Mouse (Mus musculus) retina, embryonic 14.5 days (tissue): ENCODE measurements around the gene Serpinb1c.
"Not testable (repeated sequence)": the region's sequence is repeated elsewhere in the genome, so short reads cannot be mapped to it uniquely, and the experiment has no call there.

ENCODE experiments used
- DNase-seq: peaks from one replicate; pipeline ENCODE4 v3.0.0-alpha.2; 2015; ENCODE audit warnings: low spot score

Serpinb1c gene

DNA sequence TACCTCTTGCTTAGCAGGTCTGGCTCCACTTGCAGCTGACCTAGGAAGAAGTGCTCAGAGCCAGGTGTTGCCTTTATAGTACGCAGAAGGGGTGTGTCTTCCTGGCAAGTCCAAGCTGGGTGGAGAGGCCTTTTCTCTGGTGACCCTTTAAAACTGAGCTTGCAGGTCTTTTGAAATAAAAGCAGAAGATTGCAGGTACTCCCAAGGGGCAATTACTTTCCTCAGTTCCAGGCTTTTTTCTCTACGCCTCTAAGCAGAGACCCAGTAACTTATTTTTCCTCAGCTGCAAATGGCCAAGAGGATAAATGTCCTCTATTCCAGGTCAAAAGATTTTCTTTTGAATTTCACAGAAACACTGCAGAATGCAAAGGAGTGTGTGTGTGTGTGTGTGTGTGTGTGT is at the start of gene Serpinb1c:
Serpinb1c (minus strand) TSS at position 101 of the 400 bp plus-strand sequence.
- DNase-seq, result no peak

DNA sequence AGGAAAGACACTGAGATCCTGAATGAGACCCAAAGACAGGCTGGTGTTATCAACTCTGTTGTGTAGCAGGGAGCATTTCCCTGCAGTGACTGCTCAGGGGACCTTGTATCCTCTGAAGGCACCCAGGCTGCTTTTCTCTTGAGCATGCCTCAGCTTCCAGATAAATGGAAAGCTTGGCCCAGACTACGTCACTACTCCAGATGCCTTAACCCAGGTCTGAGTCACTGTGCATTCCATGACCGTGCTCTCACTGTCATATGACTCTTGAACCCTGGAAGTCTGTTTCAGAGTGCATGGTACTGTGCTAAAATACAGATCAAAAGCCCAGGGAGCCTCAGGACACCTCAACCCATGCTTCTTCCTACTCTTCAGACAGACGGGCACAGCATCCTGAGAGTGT is 41.2 kb upstream of the Serpinb1c start:
- not testable (repeated sequence) for DNase-seq

DNA sequence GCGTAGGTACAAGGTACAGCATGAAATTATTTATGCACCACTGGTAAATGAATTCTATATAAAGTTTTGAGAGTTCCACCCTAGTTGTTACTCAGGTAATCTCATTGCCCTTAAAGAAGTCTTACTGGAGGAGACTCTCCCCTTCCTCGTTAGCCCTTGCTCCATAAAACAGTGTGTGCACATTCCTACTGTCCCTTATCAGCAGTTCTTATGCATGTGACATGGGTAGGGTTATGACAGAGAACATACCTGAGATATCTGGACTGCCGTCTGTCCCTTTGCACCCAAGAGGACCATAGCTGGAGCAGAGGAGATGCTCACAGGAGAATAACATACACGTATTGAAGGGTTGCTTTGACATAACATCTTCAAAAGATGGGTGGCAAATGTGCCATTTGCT is 40.3 kb upstream of the Serpinb1c start:
- DNase-seq, result not testable (repeated sequence)

DNA sequence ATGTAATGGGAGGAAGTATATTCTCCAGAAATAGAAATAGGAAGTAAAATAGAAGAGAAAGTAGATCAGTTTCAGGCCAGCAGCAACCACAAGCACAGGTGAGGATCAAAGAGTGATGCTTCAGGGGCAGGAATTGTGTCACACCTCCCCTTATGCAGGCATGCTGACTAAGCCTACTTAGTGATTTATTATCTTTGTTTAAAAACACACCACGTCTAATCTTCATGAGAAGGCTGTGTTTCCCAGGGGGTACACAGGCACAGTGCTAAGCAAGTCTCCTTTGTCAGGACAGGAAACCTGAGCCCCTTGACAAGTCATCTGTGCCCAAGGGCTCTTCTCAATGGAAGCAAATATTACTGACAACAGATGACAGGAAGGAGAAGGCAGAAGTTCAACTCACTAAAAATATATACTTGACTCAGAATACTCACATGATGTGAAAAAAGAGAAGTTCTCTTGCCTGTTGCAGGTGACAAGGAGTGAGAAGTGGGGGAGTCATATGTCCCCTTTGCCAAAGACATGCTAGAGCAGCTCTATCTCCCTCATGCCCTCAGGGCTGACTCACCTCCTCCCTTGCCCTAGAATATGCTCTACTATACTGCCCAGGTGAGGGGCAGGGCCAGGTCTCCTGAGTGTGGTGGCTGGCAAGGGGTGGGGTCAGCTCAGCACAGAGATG is 36.8 kb upstream of the Serpinb1c start:
- no peak for DNase-seq

DNA sequence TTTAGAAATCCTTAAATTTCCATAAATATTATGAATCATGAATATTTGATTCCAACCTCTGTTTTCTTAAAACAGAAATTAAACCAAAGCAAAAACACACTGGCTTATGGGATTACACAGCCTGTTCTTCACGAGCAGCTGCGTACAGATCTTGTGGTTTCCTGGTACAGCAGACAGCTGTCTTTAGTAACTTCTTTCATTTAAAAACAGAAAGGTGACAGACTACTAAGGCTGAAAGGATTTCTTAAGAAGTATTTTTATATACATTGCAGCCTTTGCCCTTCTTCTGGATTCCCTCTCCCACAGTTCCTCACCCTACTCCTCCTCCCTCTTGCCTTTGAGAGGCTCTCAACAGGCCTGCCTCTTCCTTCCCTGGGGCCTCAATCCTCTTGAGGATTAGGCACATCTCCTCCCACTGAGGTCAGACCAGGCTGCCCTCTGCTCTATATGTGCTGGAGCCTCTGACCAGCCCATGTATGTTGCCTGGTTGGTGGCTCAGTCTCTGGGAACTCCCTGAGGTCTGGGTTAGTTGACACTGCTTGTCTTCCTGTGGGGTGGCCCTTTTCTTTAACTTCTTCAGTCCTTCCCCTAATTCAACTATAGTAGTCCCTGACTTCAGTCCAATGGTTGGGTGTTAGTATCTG is 31.2 kb upstream of the Serpinb1c start:
- no peak for DNase-seq

DNA sequence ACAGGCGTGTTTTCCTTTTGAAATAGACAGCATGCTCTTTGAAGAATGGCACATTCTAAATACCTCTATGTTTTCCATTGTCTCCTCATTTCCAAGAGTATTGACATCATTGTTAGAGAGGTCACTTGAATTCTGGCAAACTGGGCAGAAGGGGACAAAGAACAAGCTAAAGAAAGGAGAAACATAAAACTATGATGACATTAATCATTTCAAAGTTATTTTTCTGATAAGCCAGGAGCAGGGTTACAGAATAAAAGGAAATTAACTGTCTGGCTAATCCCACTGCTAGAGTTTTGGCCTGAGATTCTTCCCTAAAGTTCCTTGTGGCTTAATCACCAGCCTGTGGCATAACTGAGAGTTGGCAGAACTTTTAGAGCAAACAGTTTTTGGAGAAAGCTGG is 29.2 kb upstream of the Serpinb1c start:
- no peak for DNase-seq

DNA sequence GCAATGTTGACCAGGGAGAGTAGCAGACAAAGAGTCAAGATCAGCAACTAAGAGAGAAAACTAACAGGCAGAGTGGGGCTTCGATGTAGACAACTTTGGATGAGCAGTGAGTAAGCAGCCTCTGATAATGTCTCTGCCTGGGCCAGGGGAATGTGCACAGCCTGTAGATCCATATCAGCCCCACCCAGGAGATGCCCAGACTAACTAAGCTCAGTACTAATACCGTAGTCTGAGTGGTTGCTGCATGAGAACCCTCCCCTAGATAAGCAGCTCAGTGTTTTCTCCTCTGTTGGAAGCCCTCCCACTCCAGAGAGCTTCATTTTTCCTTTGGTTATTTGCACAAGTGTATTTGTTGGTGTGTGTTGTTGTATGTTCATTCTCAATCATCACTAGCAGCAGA is 28.6 kb upstream of the Serpinb1c start:
- DNase-seq, result no peak

DNA sequence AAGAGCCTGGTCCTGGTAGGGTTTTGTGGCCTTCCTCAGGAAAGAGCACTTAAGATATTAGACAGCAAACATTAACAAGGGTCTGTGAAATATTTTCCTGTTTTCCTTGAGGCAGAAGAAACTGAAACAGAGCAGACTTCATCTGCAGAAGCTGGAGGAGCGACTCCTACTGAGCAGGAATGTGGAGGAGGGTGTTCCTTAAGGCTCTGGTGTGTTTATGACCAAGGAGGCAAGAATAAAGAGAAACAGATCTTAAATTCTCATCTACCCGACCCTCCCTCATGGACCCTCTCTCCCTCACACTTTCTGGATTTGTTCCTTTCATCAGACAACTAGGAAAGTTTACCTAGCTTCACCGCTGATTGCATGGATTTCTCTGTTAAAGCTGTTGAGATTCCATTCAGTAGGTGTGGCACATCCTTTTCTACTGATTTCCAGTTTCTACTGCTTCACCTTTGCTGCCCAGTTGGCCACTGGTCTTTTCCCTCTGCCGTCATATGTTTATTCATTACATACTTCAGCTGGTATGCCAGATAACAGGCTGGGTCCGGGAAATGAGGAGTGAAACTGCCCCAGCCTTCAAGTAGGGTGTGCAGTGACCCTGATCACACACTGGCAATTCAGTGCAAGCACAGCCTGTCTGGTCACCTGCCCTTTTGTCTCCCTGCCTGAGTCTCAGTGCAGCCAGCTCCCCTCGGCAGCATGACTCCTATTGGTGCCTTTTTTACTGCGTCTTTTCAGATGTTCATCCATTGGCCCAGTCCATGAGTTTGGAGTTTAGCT is 26.8 kb upstream of the Serpinb1c start:
- peak; percentile 9 for DNase-seq

DNA sequence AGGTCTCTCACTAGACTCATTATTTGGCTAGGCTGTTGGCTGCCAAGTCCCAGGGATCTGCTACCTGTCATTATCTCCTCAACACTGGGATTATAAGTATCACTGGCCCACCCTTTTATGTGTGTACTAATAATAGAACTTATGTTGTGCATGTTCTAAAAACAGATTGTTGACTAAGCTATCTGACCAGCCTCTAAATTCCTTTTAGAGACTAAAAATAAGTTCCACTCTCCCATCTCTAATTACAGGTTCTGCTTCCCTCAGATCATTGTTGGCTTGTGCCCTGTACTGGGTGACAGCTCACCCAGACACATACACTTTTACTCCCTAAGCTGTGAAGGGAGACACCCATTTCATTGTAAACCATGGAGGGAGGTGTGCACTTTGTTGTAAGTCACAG is 24.6 kb upstream of the Serpinb1c start:
- no peak for DNase-seq

DNA sequence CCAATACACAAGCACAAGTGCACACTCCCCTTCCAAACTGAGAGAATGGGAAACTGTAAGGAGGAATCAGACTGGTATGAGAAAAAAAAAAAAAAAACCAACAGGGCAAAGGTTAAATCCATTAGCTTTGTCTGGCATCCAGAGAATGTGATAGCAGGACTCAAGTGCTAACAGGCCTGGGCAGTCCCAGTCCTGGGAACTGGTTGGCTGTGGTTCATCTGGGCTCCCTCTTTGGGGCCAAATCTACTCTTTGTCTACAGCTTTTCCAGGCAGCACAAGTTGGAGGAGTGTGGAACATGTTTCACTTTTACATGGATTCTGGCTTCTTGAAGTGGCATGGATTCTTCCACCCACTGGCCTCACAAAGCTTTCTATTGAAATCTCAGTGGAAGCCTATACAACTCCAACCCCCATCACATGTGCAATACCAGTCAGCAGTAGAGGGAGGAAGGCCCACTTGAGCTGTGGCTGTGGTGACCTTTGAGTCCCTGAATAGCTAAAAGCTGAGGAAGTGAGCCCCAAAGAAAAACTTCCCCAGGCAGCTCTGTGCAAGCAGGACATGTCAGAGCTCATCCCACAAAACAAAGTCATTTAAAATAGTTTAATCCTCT is 14.9 kb upstream of the Serpinb1c start:
- DNase-seq, result no peak

DNA sequence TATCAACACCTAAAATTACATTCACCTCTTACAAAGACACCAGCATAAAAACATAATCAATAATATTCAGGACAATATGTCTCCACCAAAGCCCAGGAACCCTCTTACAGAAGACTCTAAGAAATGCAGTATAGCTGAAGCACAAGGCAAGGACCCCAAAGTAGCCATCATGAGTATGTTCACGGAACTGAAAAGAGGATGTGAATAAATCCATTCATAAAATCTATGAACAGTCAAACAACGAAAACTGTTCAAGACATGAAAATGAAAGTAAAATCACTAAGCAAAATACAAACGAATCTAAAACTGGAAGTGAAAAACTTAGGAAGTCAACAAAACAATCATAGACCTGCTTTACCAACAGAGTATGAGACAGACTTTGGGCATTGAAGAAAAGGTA is 10.2 kb upstream of the Serpinb1c start:
- DNase-seq, result no peak

DNA sequence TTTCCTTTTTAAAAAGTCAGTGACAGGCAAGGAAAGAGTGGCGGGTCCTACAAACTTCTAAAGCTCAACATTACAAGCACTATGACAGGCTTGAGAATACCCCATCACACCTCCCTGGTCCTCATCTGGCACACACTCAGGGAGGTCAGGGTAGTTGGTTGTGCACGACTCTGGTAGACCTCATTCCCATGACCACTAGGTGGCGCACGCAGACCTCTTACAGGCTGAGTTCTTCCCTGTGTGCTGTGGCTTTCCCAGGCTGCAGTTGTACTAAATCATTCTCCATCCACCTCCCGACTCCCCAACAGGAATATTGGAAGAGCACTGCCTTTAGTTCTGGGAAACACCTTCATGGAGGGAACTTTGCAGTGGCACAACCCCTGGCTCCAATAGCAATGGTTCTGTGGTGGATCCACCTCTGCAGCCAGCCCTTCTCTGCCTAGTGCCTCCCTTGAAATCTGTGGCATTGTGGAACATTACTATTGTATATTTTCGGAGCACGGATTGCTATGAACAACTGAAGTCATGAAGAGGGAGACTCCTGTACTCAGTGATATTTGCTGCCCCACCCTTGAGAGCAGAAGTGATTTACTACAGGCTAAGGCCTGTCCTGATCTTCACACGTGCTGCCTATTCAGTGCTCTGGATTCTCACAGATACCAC is 5.3 kb upstream of the Serpinb1c start:
- DNase-seq, result peak; percentile 97

DNA sequence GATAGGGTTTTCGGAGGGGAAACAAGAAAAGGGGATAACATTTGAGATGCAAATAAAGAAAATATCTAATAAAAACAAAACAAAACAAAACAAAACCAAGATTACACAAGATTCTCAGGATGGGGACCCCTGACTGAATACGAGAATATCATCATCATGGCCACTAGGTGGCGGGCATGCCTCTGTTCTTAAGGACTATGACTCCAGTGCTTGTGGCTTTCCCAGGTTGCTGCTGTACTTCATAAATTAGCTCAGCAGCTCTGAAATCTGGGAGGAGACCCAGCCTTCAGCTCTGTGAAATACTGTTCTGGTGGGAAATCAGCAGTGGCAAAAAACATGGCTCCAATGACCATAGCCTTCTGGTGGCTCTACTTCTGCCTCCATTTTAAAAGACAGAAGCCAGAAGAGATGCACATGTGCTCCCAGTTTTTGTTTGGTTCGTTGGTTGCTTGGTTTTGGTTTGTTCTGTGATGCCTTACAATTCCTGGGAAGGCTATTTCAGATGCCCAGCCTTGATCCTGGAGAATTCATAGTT is 4.5 kb upstream of the Serpinb1c start:
- peak; percentile 86 for DNase-seq

DNA sequence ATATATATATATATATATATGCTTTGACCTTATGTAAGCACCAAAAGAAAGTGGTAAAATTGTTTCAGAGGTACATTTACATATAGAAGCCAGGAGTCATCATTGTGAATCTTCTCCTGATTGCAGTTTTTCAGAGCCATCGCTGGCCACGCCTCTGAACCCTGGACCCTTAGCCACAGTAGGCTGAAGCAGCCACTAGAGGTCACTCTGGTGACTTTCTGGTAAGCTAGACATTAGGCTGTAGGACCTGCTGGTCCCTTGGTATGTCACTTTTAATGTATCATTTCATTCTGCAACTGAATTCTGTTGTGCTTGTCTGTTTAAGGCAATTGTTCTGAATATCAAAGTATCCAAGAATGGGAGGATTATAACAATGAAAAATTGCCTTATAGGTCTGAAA is 2.6 kb upstream of the Serpinb1c start:
- DNase-seq, result peak; percentile 77

DNA sequence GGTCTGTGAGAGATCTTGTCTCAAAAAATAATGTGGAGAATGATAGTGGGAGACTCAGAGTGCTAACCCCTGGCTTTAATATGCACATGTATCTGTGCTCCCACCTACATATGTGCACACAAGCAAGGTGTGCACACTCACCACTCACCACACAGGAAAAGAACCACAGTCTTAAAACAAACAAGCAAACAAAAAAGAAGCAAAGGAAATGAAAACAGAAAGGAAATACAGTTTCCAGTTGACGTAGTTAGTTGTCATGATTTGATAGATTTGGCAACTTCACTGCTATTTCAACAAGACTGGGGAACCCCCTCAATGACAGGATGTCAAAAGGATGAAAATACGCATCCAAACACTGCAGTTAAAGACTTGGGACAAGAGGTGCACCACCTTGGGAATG is 1.1 kb upstream of the Serpinb1c start:
- DNase-seq, result not testable (repeated sequence)

DNA sequence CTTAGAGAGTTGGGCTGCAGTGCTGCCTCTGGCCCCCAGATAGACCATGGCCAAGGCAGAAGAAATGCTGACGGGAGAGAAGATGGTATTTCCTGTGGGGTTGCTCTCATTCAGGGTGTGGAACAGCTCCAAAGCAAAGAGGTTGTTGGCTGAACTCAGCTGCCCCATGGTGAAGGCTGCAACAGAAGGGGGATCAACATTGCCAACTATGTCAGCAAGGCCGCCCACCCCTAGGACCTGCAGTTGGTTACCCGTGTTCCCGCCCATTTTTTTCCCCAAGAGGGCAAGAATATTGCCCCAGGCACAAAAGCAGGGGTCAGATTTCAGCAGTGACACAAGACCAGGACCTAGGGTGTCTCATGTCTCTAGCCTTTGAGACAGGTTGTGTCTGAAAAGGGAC is 1.1 kb downstream of the Serpinb1c start:
- DNase-seq, result no peak

DNA sequence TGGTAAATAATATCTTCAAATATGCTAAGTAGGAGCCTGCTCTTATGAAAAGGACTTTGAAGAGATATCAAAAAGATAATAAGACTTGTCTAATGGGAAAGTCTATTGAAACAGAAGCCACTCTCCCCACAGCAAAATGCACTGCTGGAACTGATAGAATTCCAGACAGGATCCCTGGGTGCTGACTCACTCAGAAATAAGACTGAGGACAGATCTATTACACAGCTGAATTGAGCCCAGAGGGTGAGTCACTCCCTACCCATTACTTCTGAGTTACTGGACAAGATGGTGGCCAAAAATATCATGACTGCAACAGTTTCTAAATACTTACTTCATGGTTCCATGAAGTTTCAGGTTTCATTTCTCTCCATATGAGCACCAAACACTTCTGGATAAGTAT is 13.3 kb downstream of the Serpinb1c start:
- DNase-seq, result no peak

DNA sequence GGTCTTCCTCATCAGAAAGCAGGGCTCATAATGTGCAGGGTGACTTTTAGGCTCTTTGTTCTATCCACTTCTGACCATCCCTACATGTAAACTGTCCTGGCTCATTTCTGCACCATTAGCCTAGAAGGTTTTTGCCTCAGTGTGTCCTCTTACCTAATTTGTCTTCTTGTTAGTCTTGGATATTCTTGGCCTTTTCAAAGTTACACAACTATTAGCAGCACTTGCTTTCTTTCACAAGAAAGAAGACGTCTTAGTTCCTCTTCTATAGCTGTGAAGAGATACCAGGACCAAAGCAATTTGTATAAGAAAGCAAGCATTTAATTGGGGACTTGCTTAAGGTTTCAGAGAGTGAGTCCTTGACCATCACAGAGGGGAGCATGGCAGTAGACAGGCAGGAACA is 24.1 kb downstream of the Serpinb1c start:
- no peak for DNase-seq

DNA sequence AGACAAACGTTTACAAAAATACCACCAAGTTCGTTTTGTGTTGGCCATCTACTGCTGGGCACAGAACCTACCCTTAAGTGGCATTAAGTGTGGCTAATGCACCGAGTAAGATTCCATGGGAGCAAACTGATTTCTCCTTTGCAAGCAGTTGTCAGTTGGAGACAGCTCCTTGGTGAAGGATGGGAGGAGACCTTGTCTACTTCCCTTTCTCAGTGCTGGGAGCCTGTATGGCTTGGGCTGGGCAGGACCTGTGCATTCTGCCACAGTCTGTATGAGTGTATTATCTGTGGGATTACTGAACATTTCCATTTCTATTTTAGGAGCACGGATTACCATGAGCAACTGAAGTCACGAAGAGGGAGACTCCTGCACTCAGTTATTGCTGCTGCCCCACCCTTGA is 29.2 kb downstream of the Serpinb1c start:
- DNase-seq, result no peak

DNA sequence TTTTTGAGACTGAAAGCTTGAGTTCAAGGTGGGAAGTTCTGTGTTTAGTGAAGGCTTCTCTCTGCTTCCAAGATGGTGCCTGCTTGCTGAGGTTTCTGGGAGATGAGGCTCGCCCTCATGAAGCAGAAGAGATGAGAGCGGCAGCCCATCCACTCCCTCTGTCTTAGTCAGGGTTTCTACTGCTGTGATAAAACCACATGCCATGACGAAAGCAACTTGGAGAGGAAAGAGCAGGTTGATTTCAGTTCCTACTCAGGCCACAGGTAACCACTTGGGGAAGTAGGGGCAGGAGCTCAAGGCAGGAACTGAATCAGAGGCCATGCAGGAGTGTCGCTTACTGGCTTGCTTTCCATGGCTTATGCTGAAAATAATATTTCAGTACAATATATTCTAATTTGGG is 29.8 kb downstream of the Serpinb1c start:
- DNase-seq, result not testable (repeated sequence)

DNA sequence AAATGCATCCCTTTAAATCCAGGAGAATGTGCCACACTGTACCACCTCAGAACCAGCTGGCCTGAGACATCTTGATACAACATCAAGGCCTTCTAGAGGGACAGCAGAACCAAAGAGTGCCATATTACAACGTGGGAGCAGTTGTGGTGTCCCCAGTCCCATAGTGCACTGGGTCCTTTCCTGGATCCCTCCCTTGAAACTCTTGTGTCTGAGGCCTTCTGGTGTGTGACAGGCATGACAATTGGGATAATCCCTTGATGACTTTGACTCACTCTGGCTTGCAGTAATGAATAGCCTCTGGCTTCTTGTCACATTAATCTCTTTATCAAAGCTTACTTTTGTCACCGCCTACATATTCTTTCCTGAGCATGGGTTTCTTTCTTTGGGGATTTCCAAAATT is 31.0 kb downstream of the Serpinb1c start:
- DNase-seq, result peak; percentile 2

DNA sequence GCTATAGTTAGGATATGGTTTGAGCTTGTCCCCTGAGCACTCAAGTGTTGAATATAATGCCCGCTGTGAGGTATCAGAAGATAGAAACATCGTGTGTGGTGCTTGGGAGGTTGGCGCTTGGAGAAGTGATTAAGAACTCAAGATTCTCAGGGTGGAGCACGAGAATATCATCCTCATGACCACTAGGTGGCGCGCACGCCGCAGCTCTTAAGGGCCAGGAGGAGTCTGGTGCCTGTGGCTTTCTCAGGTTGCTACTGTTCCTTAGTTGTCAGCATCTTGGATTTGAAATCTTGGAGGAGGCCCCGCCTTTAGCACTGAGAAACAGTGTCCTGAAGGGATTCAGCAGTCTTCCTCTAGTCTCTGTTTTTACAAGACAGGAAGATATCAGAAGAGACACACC is 31.5 kb downstream of the Serpinb1c start:
- peak; percentile 82 for DNase-seq
